Mouse (Mus musculus): ENCODE results near the gene Cldn7.

GRCm38 (mm10) chr11:69936714-69937347 lies 27.7 kb upstream of the Cldn7 start:
- TF ChIP-seq CTCF (IDR thresholded peaks at IDR 0.05; ENCODE audit: extremely low read depth, insufficient read depth, low read length) (no peak), POLR2A (IDR thresholded peaks at IDR 0.05; ENCODE audit: extremely low read depth, insufficient read depth, low read length) (no peak)
